Mouse (Mus musculus) C2C12 (cell line): ENCODE results near the gene Akirin1. TPM values are rescaled to one million over a fixed set of nuclear protein-coding genes. Genes with fewer than 3 reads are reported as not detected.

Source experiments
- H3K27me3 ChIP-seq: one replicate; pipeline ENCODE4 v1.6.1; 2011; ENCODE audit not compliant: control insufficient read depth, insufficient read depth, insufficient read length
- H3K36me3 ChIP-seq: one replicate; pipeline ENCODE4 v1.6.1; 2011; ENCODE audit not compliant: control insufficient read depth, insufficient read depth
- H3K4me3 ChIP-seq: one replicate; pipeline ENCODE4 v1.5.1; 2011; ENCODE audit warnings: mild to moderate bottlenecking, control low read depth; ENCODE audit not compliant: poor library complexity, insufficient read depth, severe bottlenecking
- H3K79me2 ChIP-seq: one replicate; pipeline ENCODE4 v1.6.1; 2011; ENCODE audit not compliant: control insufficient read depth, insufficient read depth
- H3K79me3 ChIP-seq: one replicate; pipeline ENCODE4 v1.6.1; 2011; ENCODE audit warnings: low read depth, control low read depth
- H3ac ChIP-seq: one replicate; pipeline ENCODE3; 2011; ENCODE audit warnings: low read depth; ENCODE audit not compliant: control insufficient read depth, insufficient read length
- CEBPB ChIP-seq: IDR thresholded peaks from one replicate; pipeline ENCODE4 v1.6.1; 2011; ENCODE audit warnings: low read depth, mild to moderate bottlenecking, control low read depth, moderate library complexity
- CTCF ChIP-seq: IDR thresholded peaks from one replicate; pipeline ENCODE4 v1.5.1; 2011; ENCODE audit not compliant: control insufficient read depth, insufficient read depth, insufficient read length
- FOSL1 ChIP-seq: IDR thresholded peaks from one replicate; pipeline ENCODE4 v1.8.0; 2011; ENCODE audit warnings: mild to moderate bottlenecking, low read length; ENCODE audit not compliant: poor library complexity, insufficient read depth, severe bottlenecking
- MAX ChIP-seq: IDR thresholded peaks from one replicate; pipeline ENCODE4 v1.6.1; 2011; ENCODE audit warnings: mild to moderate bottlenecking, control low read depth
- MYOD1 ChIP-seq: IDR thresholded peaks from one replicate; pipeline ENCODE4 v1.6.1; 2011; ENCODE audit warnings: low read depth; ENCODE audit not compliant: control insufficient read depth, insufficient read length
- MYOG ChIP-seq: IDR thresholded peaks from one replicate; pipeline ENCODE4 v1.6.1; 2011; ENCODE audit not compliant: control insufficient read depth, insufficient read length; ENCODE audit errors: extremely low read depth
- USF1 ChIP-seq: IDR thresholded peaks from one replicate; pipeline ENCODE4 v1.6.1; 2011; ENCODE audit warnings: low read depth, mild to moderate bottlenecking, control low read depth, moderate library complexity
- polyA plus RNA-seq: library from polyadenylated mRNA; unstranded; fragments of >200 nt; fragmentation: generic; extraction: Trizol; gene quantifications from one replicate; pipeline ENCODE4 v1.2.1, GENCODE M21; 2012; ENCODE audit warnings: missing spikeins

Gene Akirin1
- polyA plus RNA-seq, 1 experiment = 21.8 TPM

DNA sequence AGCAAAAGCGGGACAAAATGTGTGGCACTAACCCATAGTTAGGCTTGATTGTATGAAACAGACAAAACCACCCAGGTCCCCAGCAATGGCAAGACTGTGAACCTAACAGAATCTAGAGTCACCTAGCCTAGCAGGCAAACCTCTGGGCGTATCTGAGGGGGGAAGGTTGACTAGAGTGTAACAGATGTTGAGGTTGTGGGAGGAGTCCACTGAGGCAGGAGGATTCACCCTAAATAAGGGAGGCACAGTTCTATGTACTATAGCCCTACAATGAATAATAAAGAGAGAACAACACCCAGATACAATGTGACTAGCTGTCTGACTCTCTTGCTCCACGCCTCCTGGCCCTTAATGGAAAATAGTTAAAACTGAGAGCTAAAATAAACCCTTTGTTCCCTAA is 58.1 kb downstream of the Akirin1 start:
- Histone ChIP-seq H3ac (no peak overlapping the region), H3K36me3 (no peaks in the 10 kb centered on the region), H3K79me2 (no peaks in the 10 kb centered on the region), H3K79me3 (no peaks in the 10 kb centered on the region), H3K27me3 (no peaks in the 10 kb centered on the region), H3K4me3 (no peak overlapping the region)
- TF ChIP-seq MYOG (no peak), MAX (no peak)

DNA sequence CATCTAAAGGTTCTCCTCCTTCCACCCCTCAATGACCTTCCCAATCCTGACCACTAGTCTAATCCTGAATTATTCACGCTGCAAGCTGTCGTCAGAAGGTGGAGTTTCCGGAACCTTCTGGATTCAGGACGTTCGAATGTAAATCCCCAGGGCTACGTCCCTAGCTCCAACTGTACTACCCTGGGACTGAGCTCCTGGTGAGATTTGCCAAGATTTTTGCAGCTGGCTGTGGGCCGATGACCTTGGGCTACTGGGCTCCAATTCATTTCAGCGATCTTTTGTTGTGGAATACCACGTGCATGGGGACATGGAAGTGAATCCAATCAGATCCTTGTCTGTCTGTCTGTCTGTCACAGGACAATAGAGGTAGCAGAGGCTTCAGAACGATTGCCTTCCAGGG is 59.8 kb downstream of the Akirin1 start:
- Histone ChIP-seq H3ac (no peak overlapping the region), H3K27me3 (peaks cover 15% of the 10 kb centered on the region), H3K4me3 (no peak overlapping the region), H3K79me2 (no peaks in the 10 kb centered on the region), H3K36me3 (no peaks in the 10 kb centered on the region), H3K79me3 (no peaks in the 10 kb centered on the region)
- TF ChIP-seq CTCF (no peak), MYOG (no peak), USF1 (no peak), MAX (no peak), MYOD1 (no peak), CEBPB (no peak), FOSL1 (no peak)

- no peak for TF ChIP-seq MAX
- no peak for TF ChIP-seq USF1
- TF ChIP-seq FOSL1 = no peak
- no peak for TF ChIP-seq CTCF
- no peak for TF ChIP-seq CEBPB
- no peak for TF ChIP-seq MYOD1
- TF ChIP-seq MYOG = no peak
- Histone ChIP-seq H3K27me3 (peaks cover 15% of the 10 kb centered on the region), H3K4me3 (no peak overlapping the region), H3K79me2 (no peaks in the 10 kb centered on the region), H3K79me3 (no peaks in the 10 kb centered on the region), H3K36me3 (no peaks in the 10 kb centered on the region), H3ac (peak overlapping the region; percentile 66)
Observed at GRCm38 (mm10) chr4:123687025-123687781, 62.9 kb downstream of the Akirin1 start.

GRCm38 (mm10) chr4:123686368-123687024 is 63.6 kb downstream of the Akirin1 start:
- no peak overlapping the region for H3K4me3 ChIP-seq
- no peaks in the 10 kb centered on the region for H3K79me2 ChIP-seq
- H3K79me3 ChIP-seq = no peaks in the 10 kb centered on the region
- no peaks in the 10 kb centered on the region for H3K36me3 ChIP-seq
- TF ChIP-seq MYOG = no peak
- TF ChIP-seq FOSL1 = no peak
- TF ChIP-seq CTCF = no peak
- no peak for TF ChIP-seq USF1
- TF ChIP-seq CEBPB = no peak
- TF ChIP-seq MAX = no peak
- no peak for TF ChIP-seq MYOD1
- peaks cover 15% of the 10 kb centered on the region for H3K27me3 ChIP-seq
- peak overlapping the region; percentile 66 for H3ac ChIP-seq

DNA sequence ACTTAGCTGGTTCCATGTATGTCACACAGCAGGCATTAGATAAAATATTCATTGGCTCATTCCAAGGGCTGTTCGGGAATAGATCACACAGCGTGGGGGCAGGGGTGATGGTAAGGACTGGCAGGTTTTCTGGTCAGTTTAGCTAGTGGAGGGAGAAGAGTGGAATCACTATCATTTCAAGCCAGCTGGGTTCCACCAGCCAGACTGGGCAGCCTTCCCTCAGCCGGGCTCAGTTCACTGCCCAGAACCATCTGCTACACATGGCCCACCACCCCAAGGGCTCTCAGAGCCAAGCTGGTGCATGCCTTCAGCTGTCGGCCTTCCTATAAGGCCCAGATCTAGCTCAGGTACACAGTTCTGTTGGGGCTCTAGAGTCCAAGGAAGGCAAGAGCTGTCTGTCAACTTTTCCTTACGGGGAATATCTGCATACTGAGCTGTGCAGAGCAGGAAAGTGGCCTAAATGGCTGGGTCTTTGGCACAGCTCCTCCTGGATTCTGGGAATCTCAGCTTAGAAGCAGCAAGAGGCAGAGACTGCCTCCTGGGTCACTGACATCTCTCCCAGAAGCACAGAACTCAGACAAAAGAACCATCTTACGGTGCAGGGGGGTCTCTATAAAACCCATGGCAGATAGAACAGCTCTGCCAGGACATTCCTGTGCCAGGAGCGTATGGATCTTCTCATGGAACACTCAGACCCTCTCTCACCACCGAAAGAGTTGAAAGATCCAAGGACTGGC is 64.5 kb downstream of the Akirin1 start:
- no peaks in the 10 kb centered on the region for H3K79me2 ChIP-seq
- no peaks in the 10 kb centered on the region for H3K36me3 ChIP-seq
- no peak overlapping the region for H3K4me3 ChIP-seq
- H3K27me3 ChIP-seq = peaks cover 15% of the 10 kb centered on the region
- H3ac ChIP-seq = no peak overlapping the region
- TF ChIP-seq CEBPB (no peak), MYOD1 (no peak), CTCF (no peak), FOSL1 (no peak), USF1 (no peak), MAX (no peak), MYOG (no peak)
- H3K79me3 ChIP-seq = no peaks in the 10 kb centered on the region
